Mouse (Mus musculus) frontal cortex, postnatal 14 days (tissue): ENCODE data around the gene Pfkfb1.

Experiments used
- DNase-seq, 2 experiments: peaks; one replicate each; pipeline ENCODE4 v3.0.0; 2022; ENCODE audit warnings: low spot score in 2 of 2

Gene Pfkfb1

GRCm38 (mm10) chrX:150588023-150588764, at the start of gene Pfkfb1:
TSS of gene Pfkfb1 (plus strand) at chrX:150588229.
- DNase-seq: peak; percentile 56 to 59

GRCm38 (mm10) chrX:150540111-150540510, 47.9 kb upstream of the Pfkfb1 start:
- DNase-seq: no peak

GRCm38 (mm10) chrX:150541684-150542083, 46.3 kb upstream of the Pfkfb1 start:
- no peak for DNase-seq

- no peak for DNase-seq
These were observed 40.8 kb upstream of the Pfkfb1 start, which contains the start of gene Alas2 for GRCm38 (mm10) chrX:150547239-150547638. TSS of gene Alas2 (plus strand) at chrX:150547375.

- DNase-seq: no peak
These were observed 38.4 kb upstream of the Pfkfb1 start for GRCm38 (mm10) chrX:150549639-150550038.

GRCm38 (mm10) chrX:150551986-150552385, 36.0 kb upstream of the Pfkfb1 start:
- no peak for DNase-seq

- DNase-seq: no peak
These were observed 34.0 kb upstream of the Pfkfb1 start for GRCm38 (mm10) chrX:150554032-150554431.

GRCm38 (mm10) chrX:150564644-150565357, 23.2 kb upstream of the Pfkfb1 start:
- no peak for DNase-seq

GRCm38 (mm10) chrX:150581921-150582320, 6.1 kb upstream of the Pfkfb1 start:
- DNase-seq: no peak

- no peak for DNase-seq
These were observed 2.9 kb upstream of the Pfkfb1 start for GRCm38 (mm10) chrX:150585116-150585515.

- no peak for DNase-seq
These were observed 1.7 kb downstream of the Pfkfb1 start, which contains the start of gene Apex2 for GRCm38 (mm10) chrX:150589696-150590095. TSS of gene Apex2 (minus strand) at chrX:150589868.

GRCm38 (mm10) chrX:150593266-150594035, 5.4 kb downstream of the Pfkfb1 start:
- no peak for DNase-seq

GRCm38 (mm10) chrX:150594176-150594575, 6.1 kb downstream of the Pfkfb1 start:
- DNase-seq: no peak

- no peak for DNase-seq
These were observed 7.2 kb downstream of the Pfkfb1 start for GRCm38 (mm10) chrX:150595016-150595760.

GRCm38 (mm10) chrX:150598882-150599281, 10.9 kb downstream of the Pfkfb1 start:
- DNase-seq: no peak

- DNase-seq: no peak
These were observed 48.4 kb downstream of the Pfkfb1 start for GRCm38 (mm10) chrX:150636421-150636820.

GRCm38 (mm10) chrX:150656122-150656907, 68.3 kb downstream of the Pfkfb1 start:
- DNase-seq: peak in 1 of 2 experiments; percentile 39

GRCm38 (mm10) chrX:150656908-150657796, 69.1 kb downstream of the Pfkfb1 start, which contains the start of gene Tro:
TSS of gene Tro (minus strand) at chrX:150657583.
- peak in 1 of 2 experiments; percentile 25 for DNase-seq

- DNase-seq: no peak
These were observed 69.7 kb downstream of the Pfkfb1 start for GRCm38 (mm10) chrX:150657797-150658118.

GRCm38 (mm10) chrX:150662809-150663208, 74.8 kb downstream of the Pfkfb1 start:
- DNase-seq: no peak
